Mouse (Mus musculus) limb, embryonic 11.5 days (tissue): ENCODE data around the gene Tesc. TPM values are rescaled to one million over a fixed set of nuclear protein-coding genes. Genes with fewer than 3 reads are reported as not detected.

Experiments used
- ATAC-seq: fragments of 200-750 bp; cut with Nextera tagmentation; 2 replicates; pipeline ENCODE4 v1.8.0; 2017; ENCODE audit warnings: low read depth; ENCODE audit not compliant: insufficient number of reproducible peaks, low FRiP score, low TSS enrichment
- DNase-seq: peaks from one replicate; pipeline ENCODE4 v3.0.0-alpha.2; 2015; ENCODE audit warnings: low spot score
- H3K27ac ChIP-seq: fragments of 300-500 bp; sonication (generic); replicated peaks from 2 replicates; pipeline ENCODE4 v1.5.1; 2014; ENCODE audit warnings: low read depth, mild to moderate bottlenecking, low read length
- H3K27me3 ChIP-seq: fragments of 300-500 bp; sonication (generic); 2 replicates; pipeline ENCODE4 v1.6.1; 2014; ENCODE audit warnings: mild to moderate bottlenecking, low read length, mixed read lengths; ENCODE audit not compliant: control insufficient read depth, insufficient read depth
- H3K36me3 ChIP-seq: fragments of 300-500 bp; sonication (generic); 2 replicates; pipeline ENCODE4 v1.6.1; 2014; ENCODE audit warnings: mild to moderate bottlenecking, low read length, moderate library complexity, mixed read lengths; ENCODE audit not compliant: control insufficient read depth, insufficient read depth
- H3K4me1 ChIP-seq: fragments of 300-500 bp; sonication (generic); 2 replicates; pipeline ENCODE4 v1.6.1; 2014; ENCODE audit warnings: low read length, mixed read lengths; ENCODE audit not compliant: control insufficient read depth, insufficient read depth
- H3K4me2 ChIP-seq: fragments of 300-500 bp; sonication (generic); 2 replicates; pipeline ENCODE4 v1.6.1; 2014; ENCODE audit warnings: low read depth, mild to moderate bottlenecking, moderate library complexity; ENCODE audit not compliant: severe bottlenecking
- H3K4me3 ChIP-seq: fragments of 300-500 bp; sonication (generic); 2 replicates; pipeline ENCODE4 v1.5.1; 2014; ENCODE audit warnings: low read depth, low read length
- H3K9ac ChIP-seq: fragments of 300-500 bp; sonication (generic); 2 replicates; pipeline ENCODE4 v1.6.1; 2014; ENCODE audit warnings: mild to moderate bottlenecking, low read length
- H3K9me3 ChIP-seq: fragments of 300-500 bp; sonication (generic); 2 replicates; pipeline ENCODE4 v1.6.1; 2016; ENCODE audit warnings: low read length; ENCODE audit not compliant: control insufficient read depth
- WGBS: fragments of 180-500 bp; shearing (Covaris S2); extraction: QIAGEN DNeasy Blood & Tissue Kit; methylation state at CpG from one replicate; pipeline ENCODE4 v1.1.7; 2014; 5-methylcytosine and 5-hydroxymethylcytosine counted together
- polyA plus RNA-seq: library from polyadenylated mRNA; unstranded; fragments of >200 nt; fragmentation: Nextera tagmentation; extraction: Ambion mirVana; gene quantifications from 2 replicates; pipeline ENCODE4 v1.2.1, GENCODE M21; 2014

The Tesc gene
- polyA plus RNA-seq, 1 experiment from 2014 or later, result 0.53 TPM

DNA sequence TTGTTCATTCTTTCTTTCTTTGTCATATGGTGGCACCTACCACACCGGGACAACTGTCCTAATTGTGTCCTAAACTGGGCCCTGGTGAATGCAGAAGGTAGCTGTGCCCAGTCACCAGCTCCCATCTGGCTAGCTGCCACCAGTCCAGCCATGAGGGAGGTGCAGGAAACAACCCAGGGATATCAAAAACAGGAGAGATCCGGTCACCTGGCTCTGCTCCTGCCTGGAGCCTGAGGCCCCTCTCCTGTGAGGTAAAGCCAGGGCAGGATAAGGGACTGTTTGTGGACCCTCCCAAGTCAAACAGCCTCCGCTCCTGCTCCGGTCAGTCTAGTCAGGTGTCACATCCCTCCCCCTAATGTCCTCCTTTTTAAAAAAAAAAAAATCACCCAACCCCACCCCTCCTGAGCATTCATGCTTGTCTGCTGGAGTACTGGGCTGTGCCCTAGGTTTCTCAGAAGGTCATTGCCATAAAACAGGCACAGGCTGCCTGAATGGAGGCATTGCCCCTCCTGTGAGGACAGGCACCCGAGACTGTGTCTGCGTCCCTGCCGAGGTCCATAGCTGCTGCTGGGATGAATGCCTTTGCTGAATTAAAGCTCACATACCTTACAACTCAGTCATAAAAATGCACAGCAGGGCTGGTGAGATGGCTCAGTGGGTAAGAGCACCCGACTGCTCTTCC is 24.6 kb downstream of the Tesc start:
- H3K4me1 ChIP-seq, result 0 out of 2 replicates have a peak, but pooled peaks cover 5% of the 10 kb centered on the region
- no peak overlapping the region for H3K4me2 ChIP-seq
- DNase-seq (no peak), ATAC-seq (no peak)
- H3K27ac ChIP-seq, result no peak overlapping the region
- no peak overlapping the region for H3K9ac ChIP-seq
- 76% methylated on average over 8 of the region's 8 CpGs for WGBS
- H3K9me3 ChIP-seq, result no peaks in the 10 kb centered on the region
- no peaks in the 10 kb centered on the region for H3K36me3 ChIP-seq
- no peak overlapping the region for H3K4me3 ChIP-seq
- H3K27me3 ChIP-seq, result no peaks in the 10 kb centered on the region

DNA sequence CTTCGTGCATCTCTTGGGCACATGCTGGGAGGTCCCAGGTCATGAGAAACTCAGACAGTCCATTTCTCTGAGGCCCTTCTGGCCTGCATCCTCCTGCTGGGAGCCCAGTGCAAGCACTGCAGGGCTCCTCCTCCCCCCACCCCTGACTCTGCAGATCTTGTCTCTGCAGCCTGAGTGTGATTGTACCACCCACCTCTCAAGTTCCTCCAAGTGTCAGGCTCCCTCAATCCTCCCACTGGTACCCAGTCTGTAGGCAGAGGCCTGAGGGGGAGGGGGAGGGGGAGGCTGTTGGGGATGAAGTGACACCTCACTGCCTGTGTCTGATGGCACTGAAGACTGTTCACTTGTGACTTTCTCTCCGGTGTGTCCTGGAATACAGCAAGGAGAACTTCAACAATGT is 25.7 kb downstream of the Tesc start:
- DNase-seq (no peak), ATAC-seq (no peak)
- Histone ChIP-seq H3K36me3 (no peaks in the 10 kb centered on the region), H3K27me3 (no peaks in the 10 kb centered on the region), H3K4me2 (no peak overlapping the region), H3K9ac (no peak overlapping the region), H3K9me3 (no peaks in the 10 kb centered on the region), H3K4me1 (peaks cover 12% of the 10 kb centered on the region; the same call in 1 of the 2 replicates), H3K4me3 (no peak overlapping the region), H3K27ac (no peak overlapping the region)
- WGBS, result 92% methylated on average over 2 of the region's 2 CpGs

- Histone ChIP-seq H3K4me1 (peaks cover 14% of the 10 kb centered on the region; the same call in 1 of the 2 replicates), H3K9ac (no peak overlapping the region)
Observed at GRCm38 (mm10) chr5:118057508-118058111, 30.1 kb downstream of the Tesc start.

DNA sequence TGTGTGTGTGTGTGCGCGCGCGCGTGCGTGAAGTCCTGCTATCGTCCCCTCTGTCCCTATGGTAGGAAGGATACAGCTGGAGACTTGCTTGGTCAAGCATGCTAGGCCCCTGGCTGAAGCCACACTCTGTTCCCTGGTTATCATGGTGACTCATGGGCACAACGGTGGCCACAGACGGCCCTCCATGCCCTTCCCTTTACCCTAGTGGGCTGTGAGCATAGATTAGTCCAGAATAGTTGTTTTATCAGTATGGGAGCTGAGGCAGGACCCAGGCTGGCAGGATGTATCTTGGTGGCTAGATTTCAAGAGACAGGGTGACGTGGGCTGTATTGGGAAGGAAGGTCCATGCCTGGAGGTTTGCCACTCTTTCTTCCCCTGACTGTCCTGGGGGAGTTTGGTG is 31.3 kb downstream of the Tesc start:
- H3K4me3 ChIP-seq, result no peak overlapping the region

More at GRCm38 (mm10) chr5:118057508-118058111, 30.1 kb downstream of the Tesc start:
- 17% methylated on average over 8 of the region's 8 CpGs for WGBS
- Histone ChIP-seq H3K4me3 (no peak overlapping the region), H3K36me3 (no peaks in the 10 kb centered on the region), H3K27ac (no peak overlapping the region), H3K4me2 (no peak overlapping the region), H3K27me3 (no peaks in the 10 kb centered on the region), H3K9me3 (no peaks in the 10 kb centered on the region)
- DNase-seq (peak; percentile 59), ATAC-seq (no peak)

GRCm38 (mm10) chr5:118059646-118060045 is 32.1 kb downstream of the Tesc start:
- 94% methylated on average over 9 of the region's 9 CpGs for WGBS
- Histone ChIP-seq H3K9me3 (no peaks in the 10 kb centered on the region), H3K9ac (no peak overlapping the region), H3K27me3 (no peaks in the 10 kb centered on the region), H3K4me2 (no peak overlapping the region), H3K4me3 (no peak overlapping the region), H3K4me1 (peaks cover 14% of the 10 kb centered on the region; the same call in 1 of the 2 replicates), H3K27ac (no peak overlapping the region), H3K36me3 (0 out of 2 replicates have a peak, but pooled peaks cover under 1% of the 10 kb centered on the region)
- DNase-seq (no peak), ATAC-seq (no peak)

More for the DNA sequence above, 31.3 kb downstream of the Tesc start:
- no peak for ATAC-seq
- DNase-seq, result no peak
- no peak overlapping the region for H3K27ac ChIP-seq
- H3K36me3 ChIP-seq, result no peaks in the 10 kb centered on the region
- no peak overlapping the region for H3K9ac ChIP-seq
- H3K9me3 ChIP-seq, result no peaks in the 10 kb centered on the region
- no peak overlapping the region for H3K4me2 ChIP-seq
- H3K27me3 ChIP-seq, result no peaks in the 10 kb centered on the region
- H3K4me1 ChIP-seq, result peaks cover 14% of the 10 kb centered on the region; the same call in 1 of the 2 replicates
- WGBS, result 92% methylated on average over 10 of the region's 10 CpGs

DNA sequence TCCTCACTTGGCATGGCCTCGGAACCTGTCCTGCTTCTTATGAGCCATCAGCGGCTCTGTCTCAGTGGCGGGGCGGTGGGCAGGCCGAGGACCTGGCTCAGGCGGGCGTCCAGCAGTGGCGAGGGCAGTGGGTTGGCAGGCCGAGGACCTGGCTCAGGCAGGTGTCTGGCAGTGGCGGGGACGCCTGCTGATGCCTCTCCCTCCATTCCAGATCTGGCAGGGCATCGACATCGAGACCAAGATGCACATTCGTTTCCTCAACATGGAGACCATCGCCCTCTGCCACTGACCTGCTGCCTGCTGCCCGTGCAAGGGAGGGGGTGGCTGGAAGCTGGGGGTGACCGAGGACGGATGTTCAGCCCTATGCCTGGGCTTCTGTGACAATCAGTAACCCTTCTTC is 33.8 kb downstream of the Tesc start:
- Histone ChIP-seq H3K9ac (no peak overlapping the region), H3K9me3 (no peaks in the 10 kb centered on the region), H3K36me3 (peaks cover 7% of the 10 kb centered on the region; the same call in 1 of the 2 replicates), H3K4me1 (peaks cover 12% of the 10 kb centered on the region; the same call in 1 of the 2 replicates), H3K27me3 (no peaks in the 10 kb centered on the region), H3K4me2 (no peak overlapping the region), H3K4me3 (no peak overlapping the region), H3K27ac (no peak overlapping the region)
- DNase-seq, result no peak
- ATAC-seq, result no peak
- WGBS, result 92% methylated on average over 18 of the region's 18 CpGs

- H3K27ac ChIP-seq, result no peak overlapping the region
- no peak overlapping the region for H3K4me2 ChIP-seq
- no peaks in the 10 kb centered on the region for H3K9me3 ChIP-seq
- 91% methylated on average over 8 of the region's 8 CpGs for WGBS
- no peak for ATAC-seq
- no peak overlapping the region for H3K4me3 ChIP-seq
- no peak overlapping the region for H3K9ac ChIP-seq
- peaks cover 2% of the 10 kb centered on the region; the same call in 1 of the 2 replicates for H3K4me1 ChIP-seq
- no peak for DNase-seq
- no peaks in the 10 kb centered on the region for H3K27me3 ChIP-seq
- peaks cover 11% of the 10 kb centered on the region; the same call in 1 of the 2 replicates for H3K36me3 ChIP-seq
Observed at GRCm38 (mm10) chr5:118063181-118063621, 35.7 kb downstream of the Tesc start.

DNA sequence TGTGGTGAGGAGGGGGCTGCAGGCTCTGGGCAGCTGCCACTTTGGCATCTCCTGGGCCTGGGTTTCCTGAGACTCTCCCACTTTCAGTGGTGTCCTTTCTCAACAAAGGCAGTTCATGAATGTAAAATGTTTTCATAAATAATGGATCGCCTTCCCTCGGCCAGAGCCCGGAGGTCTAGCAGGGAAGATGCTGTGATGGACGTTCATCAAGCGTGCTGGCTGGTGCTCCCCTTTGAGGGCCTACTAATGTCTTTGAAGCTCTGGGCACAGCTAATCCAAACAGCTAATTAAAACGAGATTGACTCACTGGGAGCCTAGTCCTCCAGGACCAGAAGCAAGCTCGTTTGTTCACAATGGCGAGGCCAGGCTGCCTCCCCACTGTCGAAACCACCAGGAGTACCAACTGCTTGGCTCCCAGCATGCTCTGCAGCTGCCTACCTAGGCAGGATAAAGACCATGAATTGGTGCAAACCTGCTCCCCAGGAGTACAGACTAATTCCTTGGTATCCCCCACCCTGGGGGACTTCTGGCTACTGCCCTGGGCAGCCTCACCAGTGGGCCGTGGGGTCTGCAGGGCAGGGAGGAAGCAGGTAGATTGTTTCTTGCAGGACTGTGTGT is 36.9 kb downstream of the Tesc start:
- Histone ChIP-seq H3K9ac (no peak overlapping the region), H3K36me3 (peaks cover 11% of the 10 kb centered on the region; the same call in 1 of the 2 replicates), H3K4me3 (no peak overlapping the region), H3K27me3 (no peaks in the 10 kb centered on the region), H3K4me1 (no peaks in the 10 kb centered on the region), H3K9me3 (no peaks in the 10 kb centered on the region), H3K27ac (no peak overlapping the region), H3K4me2 (no peak overlapping the region)
- 47% methylated on average over 10 of the region's 10 CpGs for WGBS
- no peak for DNase-seq
- no peak for ATAC-seq
